Mouse (Mus musculus): Measurements from ENCODE around the gene Tax1bp3.

Gene Tax1bp3

GRCm38 (mm10) chr11:73175612-73176011 lies 1.3 kb upstream of the Tax1bp3 start:
- no peak for DNase-seq (ENCODE audit: low read depth, low spot score)

DNA sequence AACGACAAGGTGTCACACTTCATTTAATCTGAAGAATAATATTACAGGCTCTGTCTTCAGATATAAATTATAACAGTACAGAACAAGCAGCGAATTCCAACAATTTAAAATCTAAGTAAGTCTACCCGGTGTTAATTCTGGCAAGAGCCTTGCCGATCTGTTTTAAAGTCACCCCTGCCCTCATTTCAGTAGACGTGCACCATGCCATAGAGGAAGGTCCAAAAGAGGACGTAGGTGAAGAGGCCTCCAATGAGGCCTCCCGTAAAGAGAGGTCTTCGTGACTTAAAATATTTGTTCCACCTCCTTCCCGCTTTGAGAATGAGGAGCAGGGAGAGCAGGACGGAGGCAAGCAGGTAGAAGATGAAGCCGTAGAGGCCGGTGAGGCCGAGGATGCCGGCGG lies 697 bp upstream of the Tax1bp3 start:
- DNase-seq (ENCODE audit: low read depth, low spot score): no peak

DNA sequence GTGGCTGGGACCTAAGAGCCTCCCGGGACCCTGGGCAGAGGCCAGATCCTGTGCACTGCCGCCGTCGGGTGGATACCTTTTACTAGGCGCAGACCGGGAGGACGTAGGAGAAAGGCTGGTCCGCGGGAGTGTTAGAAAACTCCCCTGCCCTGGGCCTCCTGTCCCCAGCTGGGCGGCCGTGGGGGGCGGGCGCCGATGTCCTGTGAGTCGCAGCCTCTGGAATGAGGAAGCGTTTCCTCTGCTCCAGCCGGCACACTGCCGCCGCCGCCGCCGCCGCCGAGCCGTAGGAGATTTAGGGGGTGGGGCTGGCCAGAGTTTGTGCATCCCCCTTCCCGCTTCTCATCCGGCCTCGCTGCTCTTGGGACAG lies 609 bp downstream of the Tax1bp3 start:
- DNase-seq (ENCODE audit: low read depth, low spot score): no peak

- no peak for DNase-seq (ENCODE audit: low read depth, low spot score)
Measured at GRCm38 (mm10) chr11:73177895-73178294, 1.0 kb downstream of the Tax1bp3 start.

- no peak for DNase-seq (ENCODE audit: low read depth, low spot score)
Measured at GRCm38 (mm10) chr11:73185872-73186615, 9.2 kb downstream of the Tax1bp3 start.

DNA sequence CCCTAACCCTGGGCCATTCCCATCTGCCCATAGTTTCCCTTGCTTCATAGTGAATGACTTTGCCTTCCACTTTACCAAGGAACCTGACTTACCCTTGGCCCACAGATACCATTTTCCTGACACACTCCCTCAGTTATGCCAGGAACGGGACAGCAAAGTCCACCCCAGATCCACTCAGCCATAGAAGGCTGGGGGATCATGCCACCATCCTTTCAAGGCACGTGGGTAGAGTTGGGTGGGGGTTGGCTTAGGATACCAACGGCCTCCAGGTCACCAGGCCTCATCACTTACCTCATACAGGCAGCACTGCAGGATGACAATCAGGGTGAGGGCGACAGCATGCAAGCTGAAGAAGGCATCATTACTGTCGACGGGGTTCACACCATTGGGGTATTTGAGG lies 10.3 kb downstream of the Tax1bp3 start:
- DNase-seq (ENCODE audit: low read depth, low spot score): no peak

- DNase-seq (ENCODE audit: low read depth, low spot score): no peak
Measured at GRCm38 (mm10) chr11:73193047-73193446, 16.2 kb downstream of the Tax1bp3 start.

- no peak for DNase-seq (ENCODE audit: low read depth, low spot score)
Measured at GRCm38 (mm10) chr11:73194444-73194843, 17.6 kb downstream of the Tax1bp3 start.

GRCm38 (mm10) chr11:73198190-73198589 lies 21.3 kb downstream of the Tax1bp3 start:
- DNase-seq (ENCODE audit: low read depth, low spot score): no peak

GRCm38 (mm10) chr11:73198603-73199229 lies 21.8 kb downstream of the Tax1bp3 start, which contains the start of gene Ctns:
Gene Ctns (minus strand): TSS chr11:73199042.
- DNase-seq (ENCODE audit: low read depth, low spot score): peak; percentile 81

- DNase-seq (ENCODE audit: low read depth, low spot score): peak; percentile 88
Measured at GRCm38 (mm10) chr11:73199230-73199712, 22.4 kb downstream of the Tax1bp3 start, which contains the start of gene Shpk. Gene Shpk (plus strand): TSS chr11:73199460.

DNA sequence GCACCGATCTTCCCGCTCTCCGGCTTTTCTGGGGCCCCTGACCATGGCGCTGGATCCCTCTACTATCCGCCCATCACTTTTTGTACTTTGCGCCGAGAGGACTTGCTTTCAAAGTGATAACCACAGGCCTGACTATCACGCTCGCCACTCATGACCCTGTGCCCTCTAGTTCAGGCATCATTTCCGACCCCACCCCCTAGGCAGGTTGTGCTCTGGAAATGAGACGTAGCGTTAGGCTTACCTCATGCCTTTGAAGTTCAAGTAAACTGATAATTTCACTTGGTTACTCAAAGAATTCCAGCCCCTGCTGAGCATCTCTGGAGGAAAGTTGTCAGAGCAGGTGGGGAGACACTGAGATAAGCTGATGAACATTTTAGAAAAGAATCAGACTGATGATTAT lies 23.0 kb downstream of the Tax1bp3 start:
- DNase-seq (ENCODE audit: low read depth, low spot score): no peak

DNA sequence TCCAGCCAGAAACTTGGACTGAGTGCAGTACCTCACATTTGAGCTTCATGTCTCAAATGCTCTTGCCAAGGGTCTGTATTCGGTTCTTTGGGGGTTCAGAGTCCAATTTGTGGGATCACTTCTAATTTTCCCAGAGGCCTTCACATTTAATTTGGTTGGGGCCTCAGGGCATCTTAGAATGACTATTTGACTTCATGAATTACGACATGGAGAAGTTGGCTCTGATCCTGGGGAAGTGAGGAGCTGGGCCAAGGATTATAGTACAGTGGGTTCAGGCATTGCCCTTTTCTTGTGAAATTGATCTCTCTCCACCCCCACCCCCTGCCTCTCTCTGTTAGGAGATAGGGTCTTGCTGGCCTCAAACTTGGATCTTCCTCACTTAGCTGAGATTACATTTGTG lies 24.1 kb downstream of the Tax1bp3 start:
- DNase-seq (ENCODE audit: low read depth, low spot score): no peak

- no peak for DNase-seq (ENCODE audit: low read depth, low spot score)
Measured at GRCm38 (mm10) chr11:73201597-73201996, 24.7 kb downstream of the Tax1bp3 start.

DNA sequence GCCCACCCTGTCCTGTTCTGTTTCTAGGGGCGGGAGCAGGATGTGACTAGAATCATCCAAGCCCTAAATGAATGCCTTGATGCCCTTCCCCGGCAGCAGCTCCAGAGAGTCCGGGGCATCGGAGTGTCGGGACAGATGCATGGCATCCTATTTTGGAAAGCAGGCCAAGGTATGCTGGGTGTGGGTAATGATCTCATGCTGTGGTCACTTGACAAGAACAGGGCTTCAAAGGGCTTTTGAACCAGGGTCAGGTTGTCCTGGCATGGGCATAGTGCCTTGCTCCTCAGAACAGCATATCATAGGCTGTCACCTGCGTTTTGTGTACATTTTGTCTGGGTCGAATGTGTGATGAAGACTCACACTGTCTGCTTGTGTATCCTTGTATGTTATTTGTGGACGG lies 27.0 kb downstream of the Tax1bp3 start:
- DNase-seq (ENCODE audit: low read depth, low spot score): no peak

GRCm38 (mm10) chr11:73205194-73205593 lies 28.3 kb downstream of the Tax1bp3 start:
- DNase-seq (ENCODE audit: low read depth, low spot score): no peak

- no peak for DNase-seq (ENCODE audit: low read depth, low spot score)
Measured at GRCm38 (mm10) chr11:73207621-73208020, 30.7 kb downstream of the Tax1bp3 start.

DNA sequence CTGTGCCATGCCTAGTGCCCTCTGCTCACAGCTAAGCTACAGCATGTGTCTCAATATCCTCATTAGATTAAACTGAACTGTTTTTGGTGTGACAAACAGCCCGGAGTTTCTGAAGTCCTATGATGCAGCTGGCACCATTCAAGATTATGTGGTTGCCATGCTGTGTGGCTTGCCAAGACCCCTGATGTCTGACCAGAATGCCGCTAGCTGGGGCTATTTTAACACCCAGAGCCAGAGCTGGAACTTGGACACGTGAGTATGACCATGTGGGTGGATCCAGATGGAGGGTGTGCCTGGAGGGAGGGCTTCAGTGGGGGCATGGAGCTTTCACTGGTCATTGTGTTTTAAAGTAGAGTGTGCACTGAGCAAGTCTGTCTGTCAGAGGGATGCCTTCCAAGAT lies 37.1 kb downstream of the Tax1bp3 start:
- DNase-seq (ENCODE audit: low read depth, low spot score): no peak

- no peak for DNase-seq (ENCODE audit: low read depth, low spot score)
Measured at GRCm38 (mm10) chr11:73219671-73220070, 42.8 kb downstream of the Tax1bp3 start.

- no peak for DNase-seq (ENCODE audit: low read depth, low spot score)
Measured at GRCm38 (mm10) chr11:73220651-73221050, 43.8 kb downstream of the Tax1bp3 start.

DNA sequence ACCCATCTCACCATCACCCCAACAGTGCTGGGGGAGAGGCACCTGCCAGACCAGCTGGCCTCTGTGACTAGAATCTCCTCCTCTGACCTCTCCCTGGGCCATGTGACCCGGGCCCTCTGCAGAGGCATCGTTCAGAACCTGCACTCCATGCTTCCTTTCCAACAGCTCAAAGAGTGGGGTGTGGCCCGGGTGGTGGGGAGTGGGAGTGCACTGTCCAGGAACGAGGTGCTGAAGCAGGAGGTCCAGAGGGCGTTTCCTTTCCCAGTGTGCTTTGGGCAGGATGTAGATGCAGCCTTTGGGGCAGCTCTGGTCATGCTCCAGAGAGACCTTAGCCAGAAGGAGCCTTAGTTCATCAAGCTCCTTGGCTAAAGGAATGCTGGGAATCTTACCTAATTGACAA lies 46.0 kb downstream of the Tax1bp3 start:
- no peak for DNase-seq (ENCODE audit: low read depth, low spot score)

DNA sequence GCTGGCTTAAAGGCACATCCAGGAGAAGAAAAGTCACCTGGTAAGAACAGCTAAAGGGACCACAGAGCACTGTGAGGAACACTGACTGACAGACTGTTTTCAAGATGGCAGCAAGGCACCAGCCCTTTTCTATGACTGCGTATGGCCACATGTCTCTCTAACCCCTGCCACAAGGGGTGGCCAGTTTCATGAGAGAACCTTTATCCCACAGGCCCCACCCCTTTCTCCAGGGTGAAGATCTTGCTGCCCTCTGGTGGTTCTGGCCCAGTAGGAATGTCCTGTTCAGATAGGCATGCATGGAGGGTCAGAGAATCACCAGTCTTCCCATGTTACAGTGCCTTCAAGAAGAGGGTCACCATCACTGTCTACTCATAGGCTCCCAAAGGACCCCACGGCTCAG lies 47.1 kb downstream of the Tax1bp3 start:
- DNase-seq (ENCODE audit: low read depth, low spot score): no peak

DNA sequence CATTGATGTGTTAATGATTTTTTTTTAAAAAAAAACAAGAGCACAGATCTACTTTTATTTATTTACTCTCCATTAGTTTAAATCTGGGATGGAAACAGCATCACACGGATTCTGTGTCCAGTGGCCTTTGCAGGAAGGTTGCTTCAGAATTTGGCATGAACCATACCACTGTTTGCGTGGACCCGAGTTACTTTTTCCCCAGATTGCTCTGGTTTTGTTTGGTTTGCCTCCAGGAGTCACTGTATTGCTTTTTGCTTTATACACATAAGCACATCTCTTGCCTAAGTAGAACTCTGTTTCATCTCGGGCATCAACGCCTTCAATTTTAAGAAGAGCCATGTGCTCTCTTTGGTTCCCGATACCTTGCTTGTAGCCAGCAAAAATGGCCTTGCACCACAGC lies 49.0 kb downstream of the Tax1bp3 start:
- DNase-seq (ENCODE audit: low read depth, low spot score): no peak
